Mouse (Mus musculus) heart, postnatal 14 days (tissue): ENCODE measurements around the gene Tab3. TPM values are rescaled to one million over a fixed set of nuclear protein-coding genes. Genes with fewer than 3 reads are reported as not detected.

Experiments
- DNase-seq, 2 experiments: peaks; one replicate each; pipeline ENCODE4 v3.0.0; 2021 to 2022
- intact Hi-C: fragments of 180-260 bp; cut with DNase I; formaldehyde crosslinking; loops from one replicate; pipeline ENCODE4 v1.15.1; 2025
- long read RNA-seq, 2 experiments: library from polyadenylated mRNA; stranded (forward); transcript quantifications; one replicate each; pipeline ENCODE4 v2.0.0; 2021
- microRNA-seq, 2 experiments: library from miRNA; unstranded; fragments of <30 nt; microRNA quantifications; one replicate each; pipeline ENCODE4 v1.2.0; 2021 to 2022
- total RNA-seq, 2 experiments: library from RNA; stranded (reverse); gene quantifications; 2 replicates each; pipeline ENCODE4 v1.2.3; 2021

Tab3 gene
- total RNA-seq: 1 to 10 TPM; 7.9 to 9.7 TPM
- long read RNA-seq, experiment 1, partial matches to known transcripts: 0 of 1 reads
- long read RNA-seq, experiment 1, other reads (novel, unspliced or antisense): 1 of 1 reads
- long read RNA-seq, experiment 2, full-length matches to known transcripts: 1 of 2 reads
- long read RNA-seq, experiment 2, partial matches to known transcripts: 1 of 2 reads
- long read RNA-seq, experiment 2, other reads (novel, unspliced or antisense): 0 of 2 reads

DNA sequence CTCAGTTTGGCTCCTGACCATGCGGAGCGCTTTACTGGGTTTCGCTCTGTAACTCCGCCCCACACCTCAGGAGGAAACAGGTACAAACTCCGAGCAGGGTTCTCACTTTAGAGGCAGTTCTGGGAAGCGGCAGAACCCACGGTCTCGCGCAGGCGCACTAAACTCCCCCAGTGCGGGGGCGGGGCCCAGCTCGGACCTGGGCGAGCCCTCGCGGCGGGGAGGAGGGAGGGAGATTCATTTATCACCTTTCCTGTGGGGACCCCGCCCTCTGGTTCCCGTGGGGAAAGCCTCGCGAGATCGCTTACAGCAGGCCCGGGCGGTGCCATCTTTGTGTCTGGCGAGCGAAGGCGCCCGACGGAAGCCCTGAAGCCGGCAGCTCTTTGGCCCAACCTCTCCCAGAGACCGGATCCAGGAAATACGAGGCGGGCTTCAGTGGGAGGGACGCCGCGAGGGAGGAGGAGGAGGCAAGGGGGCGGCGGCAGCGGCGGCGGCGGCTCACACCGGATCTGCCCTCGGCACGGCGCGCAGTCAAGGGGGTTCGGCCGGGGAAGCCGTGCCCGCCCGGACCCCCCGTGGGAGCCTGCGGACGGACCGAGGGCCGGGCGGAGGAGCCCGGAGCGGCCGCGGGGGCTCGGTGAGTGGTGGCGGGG is at the start of gene Tab3:
Tab3 (plus strand) TSS at position 491 of the 650 bp plus-strand sequence.
- intact Hi-C loops: no loop called here
- peak; percentile 92 to 93 for DNase-seq

DNA sequence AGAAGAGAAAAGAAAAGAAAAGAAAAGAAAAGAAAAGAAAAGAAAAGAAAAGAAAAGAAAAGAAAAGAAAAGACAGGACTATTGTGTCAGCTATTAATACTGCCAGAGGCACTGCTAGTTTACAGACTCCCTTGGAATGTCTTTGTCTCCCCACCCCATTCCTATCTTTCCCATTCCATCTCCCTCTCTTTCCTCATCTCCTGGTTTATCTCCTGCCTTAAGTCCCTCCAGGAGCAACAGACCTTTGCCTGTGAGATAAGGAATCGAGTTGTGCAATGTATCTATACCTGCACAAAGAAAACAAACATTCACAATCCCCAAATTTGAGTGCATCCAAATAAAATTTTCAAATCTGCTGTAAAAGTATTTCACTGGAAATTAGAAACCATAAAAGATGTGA is 48.3 kb upstream of the Tab3 start:
- intact Hi-C loops: no loop called here
- no peak for DNase-seq

DNA sequence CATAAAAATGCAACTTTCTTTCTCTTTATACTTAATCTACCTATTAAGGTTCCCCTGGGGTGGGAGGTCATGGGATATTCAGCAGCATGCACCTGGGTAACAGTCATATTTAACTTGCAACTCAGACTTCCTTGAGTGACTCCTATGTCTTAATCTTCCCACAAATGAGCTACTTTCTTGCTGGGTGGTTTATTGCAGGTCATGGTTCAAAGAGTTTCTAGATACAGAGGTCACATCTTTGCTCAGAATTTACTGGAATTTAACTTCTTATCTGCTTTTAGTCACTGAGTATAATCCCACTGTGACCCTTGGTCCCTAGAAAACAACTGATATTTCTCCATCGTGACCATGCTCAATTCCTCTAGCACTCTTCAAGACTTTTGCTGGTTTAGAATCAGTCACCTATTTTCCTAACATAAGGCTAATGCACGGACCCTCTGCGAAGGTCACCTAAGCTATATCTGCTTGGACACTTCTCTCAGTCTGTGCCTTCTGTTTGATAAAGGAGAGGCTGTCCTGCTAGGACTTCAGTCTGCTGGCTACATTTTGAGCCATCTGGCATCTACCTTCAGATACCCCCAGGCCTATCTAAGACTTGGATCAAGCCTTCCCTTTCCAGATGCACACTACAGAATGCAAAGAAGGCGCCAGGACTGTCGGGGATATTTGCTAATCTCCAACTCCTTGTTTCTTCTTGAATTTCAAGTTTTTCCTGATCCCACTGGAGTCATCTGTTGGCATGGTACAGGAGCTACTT is 47.4 kb upstream of the Tab3 start:
- intact Hi-C loops: no loop called here
- no peak for DNase-seq

DNA sequence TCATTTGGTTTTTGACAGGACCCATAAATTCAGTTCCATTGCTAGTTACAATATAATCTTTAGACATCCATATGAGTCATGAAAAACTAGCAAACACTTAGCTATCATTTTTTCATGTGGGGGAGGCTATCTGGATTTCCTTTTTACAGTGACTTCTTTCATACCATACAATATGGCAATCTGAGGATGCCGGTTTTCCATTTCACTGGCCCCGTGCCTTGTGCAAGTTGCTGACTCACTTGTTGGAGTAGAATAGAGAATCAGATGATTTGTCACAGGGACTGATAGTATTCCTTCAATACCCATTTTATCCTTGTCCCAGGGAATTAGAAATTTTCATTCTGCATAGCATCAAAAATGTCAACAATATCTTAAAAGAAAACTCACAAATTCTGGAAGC is 14.9 kb upstream of the Tab3 start:
- no peak for DNase-seq
- intact Hi-C loops: no loop called here

DNA sequence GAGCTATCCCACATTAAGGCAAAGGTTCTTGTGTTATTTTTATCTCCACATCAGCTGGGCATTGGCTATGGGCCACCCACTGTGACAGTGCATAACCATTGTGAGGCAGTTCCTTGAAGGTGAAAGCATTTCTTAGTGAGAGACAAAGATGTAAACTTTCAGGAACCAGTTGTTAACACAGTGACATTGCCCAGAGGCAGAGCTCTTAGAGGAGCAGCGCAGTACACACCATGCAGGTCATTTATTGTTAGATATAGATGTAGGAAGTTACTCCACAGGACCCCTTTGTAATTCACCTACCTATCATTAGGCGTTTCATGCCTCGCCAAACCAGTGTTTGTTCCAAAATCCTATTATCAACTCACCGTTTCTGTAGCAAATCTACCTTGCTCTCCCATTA is 7.6 kb upstream of the Tab3 start:
- no peak for DNase-seq
- intact Hi-C loops: no loop called here

DNA sequence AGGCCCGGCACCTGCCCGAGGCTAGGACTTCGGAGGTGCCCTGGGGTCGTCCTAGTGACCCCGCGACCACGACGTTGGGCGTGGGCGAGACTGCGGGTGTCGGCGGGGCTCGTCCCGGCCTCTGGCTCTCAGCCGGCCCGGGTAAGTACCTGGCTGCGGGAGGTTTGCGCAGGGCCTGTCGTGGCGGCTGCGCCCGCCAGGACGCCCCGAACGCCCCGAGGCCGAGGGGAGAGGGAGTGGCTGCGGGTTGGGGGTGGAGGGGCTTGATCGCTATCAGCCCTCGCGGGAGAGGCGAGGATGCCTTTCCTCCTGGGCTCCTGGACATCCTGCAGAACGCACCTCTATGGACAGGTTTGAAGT is 340 bp downstream of the Tab3 start:
- DNase-seq: peak in 1 of 2 experiments; percentile 15
- intact Hi-C loops: no loop called here

DNA sequence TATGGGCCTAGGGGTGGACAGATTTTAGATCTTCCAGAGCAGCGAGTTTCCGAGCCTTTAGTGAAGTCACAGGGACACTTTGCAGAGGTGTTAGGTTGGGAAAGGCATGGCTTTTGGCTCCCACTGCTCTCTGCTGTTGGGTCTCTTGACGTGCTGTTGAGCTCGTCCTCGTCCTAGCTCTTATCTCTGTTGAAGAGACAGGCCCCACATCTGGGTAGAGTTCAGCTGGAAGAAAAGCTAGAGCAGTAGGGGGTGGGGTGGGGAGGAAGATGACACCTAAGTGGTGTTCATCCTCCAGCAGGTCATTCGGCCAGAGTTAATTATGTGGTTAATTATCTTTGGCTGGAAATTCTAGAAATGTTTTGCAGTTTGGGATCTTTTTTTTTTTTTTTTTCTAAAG is 2.5 kb downstream of the Tab3 start:
- intact Hi-C loops: no loop called here

DNA sequence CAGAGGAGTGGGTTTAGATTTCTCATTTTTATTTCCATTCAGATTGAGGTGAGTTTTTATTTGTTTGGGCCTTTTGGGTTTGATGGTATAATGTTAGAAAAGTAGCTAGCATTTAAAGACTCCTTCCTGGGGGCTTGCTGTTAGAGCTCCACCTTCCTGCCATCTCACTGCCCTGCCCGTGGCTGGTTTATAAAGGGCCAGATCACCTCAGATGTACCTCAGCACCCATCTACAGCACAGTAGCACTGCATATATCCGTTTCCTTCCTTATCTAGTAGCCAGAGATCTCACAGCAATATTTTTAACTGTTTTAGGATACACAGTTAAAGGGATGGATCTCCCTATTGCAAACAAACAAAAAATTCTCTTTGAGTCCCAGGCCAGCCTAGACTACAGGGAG is 6.9 kb downstream of the Tab3 start:
- intact Hi-C loops: no loop called here
- DNase-seq: no peak

More for the DNA sequence above, 2.5 kb downstream of the Tab3 start:
- DNase-seq: no peak

DNA sequence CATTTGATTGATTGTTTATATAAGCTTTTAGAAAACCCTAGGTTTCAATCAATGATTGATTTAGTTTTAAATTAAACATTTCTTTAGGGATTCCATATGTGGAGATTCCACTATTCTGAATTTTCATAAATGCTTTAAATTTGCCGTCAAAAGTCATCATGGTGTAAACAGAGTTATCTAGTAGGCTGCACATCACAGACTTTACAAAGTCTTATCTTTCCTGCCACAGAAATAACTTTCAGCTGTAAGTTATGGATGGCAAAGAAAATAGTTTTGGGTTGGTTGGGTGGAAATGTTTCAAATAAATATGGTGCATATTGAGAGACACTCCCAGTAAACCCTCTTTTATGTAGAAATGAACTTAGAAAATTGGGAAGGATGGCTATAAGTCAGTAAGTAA is 8.7 kb downstream of the Tab3 start:
- DNase-seq: no peak
- intact Hi-C loops: no loop called here

DNA sequence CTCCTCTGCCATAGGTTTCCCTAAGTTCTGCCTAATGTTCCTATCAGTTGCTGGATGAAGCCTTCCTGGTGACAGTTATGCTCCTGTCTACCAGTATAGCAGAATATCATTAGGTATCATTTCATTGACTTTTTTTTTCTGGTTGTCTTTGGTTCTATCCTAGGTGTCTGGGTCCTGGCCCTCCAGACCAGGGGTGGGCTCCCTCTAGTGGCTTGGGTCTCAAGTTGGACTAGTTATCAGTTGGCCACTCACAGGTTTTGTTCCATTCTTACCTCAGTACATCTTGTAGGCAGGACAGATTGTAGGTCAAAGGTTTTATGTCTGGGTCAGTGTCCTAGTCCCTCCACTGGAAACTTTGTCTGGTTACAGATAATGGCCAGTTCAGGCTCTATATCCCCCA is 11.8 kb downstream of the Tab3 start:
- intact Hi-C loops: no loop called here
- no peak for DNase-seq

DNA sequence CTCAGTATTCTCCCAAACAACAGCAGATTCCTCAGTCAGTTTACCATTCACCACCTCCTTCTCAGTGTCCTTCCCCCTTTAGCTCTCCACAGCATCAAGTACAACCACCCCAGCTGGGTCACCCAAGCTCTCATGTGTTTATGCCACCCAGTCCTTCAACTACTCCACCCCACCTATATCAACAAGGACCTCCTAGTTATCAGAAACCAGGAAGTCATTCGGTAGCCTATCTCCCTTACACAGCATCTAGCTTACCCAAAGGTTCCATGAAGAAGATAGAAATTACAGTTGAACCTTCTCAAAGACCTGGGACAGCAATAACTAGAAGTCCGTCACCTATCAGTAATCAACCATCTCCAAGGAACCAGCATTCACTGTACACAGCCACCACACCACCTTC is 40.9 kb downstream of the Tab3 start:
- DNase-seq: no peak
- intact Hi-C loops: no loop called here

DNA sequence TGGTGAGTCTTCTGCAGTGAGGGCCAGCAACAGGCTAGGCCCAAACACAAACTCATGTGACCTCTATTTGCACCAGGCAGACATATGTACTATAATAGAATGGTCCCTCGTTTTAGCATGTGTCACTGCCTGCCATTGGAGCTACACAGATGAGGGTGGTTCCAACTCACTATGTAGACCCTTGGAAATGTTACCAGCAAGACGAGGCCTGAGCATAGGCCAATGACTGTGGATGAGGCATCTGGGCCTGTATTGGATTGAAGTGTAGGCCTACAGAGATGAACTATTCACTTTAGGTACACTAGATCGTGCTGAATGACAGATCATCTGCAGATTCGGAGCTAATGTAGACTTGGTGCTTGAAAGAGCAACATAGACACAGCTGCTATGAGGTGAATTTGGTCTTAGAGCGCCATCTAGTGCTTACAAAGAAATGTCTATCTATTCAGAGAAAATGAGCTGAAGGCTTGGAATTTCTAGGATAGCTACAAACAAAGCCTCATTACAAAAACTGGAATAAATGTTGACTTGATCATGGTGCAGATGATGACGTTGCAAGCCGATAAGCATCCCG is 72.5 kb downstream of the Tab3 start:
- peak in 1 of 2 experiments; percentile 15 for DNase-seq
- intact Hi-C loops: loop anchor here (5.0 to 10.0 kb wide), 2 partner anchors 149 to 1041 kb away; no protein-coding TSS in a partner anchor

DNA sequence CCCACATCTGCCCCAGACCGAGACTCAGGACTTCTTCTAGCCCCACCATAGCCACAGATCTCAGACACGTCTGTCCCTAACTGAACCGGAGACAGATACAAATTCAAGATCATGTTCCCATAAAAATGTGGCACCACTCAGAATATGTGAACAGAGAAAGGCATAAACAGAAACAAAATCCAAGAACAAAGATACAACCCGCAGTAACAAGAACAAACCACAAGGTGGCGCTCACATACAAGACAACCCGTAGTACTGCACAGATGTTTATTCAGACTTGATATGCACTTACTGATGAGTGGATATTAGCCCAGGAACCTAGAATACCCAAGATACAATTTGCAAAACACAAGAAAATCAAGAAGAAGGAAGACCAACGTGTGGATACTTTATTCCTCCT is 103.0 kb downstream of the Tab3 start:
- DNase-seq: peak; percentile 13 to 38
- intact Hi-C loops: loop anchor here (2.0 kb wide), 2 partner anchors 202 to 242 kb away; no protein-coding TSS in a partner anchor

DNA sequence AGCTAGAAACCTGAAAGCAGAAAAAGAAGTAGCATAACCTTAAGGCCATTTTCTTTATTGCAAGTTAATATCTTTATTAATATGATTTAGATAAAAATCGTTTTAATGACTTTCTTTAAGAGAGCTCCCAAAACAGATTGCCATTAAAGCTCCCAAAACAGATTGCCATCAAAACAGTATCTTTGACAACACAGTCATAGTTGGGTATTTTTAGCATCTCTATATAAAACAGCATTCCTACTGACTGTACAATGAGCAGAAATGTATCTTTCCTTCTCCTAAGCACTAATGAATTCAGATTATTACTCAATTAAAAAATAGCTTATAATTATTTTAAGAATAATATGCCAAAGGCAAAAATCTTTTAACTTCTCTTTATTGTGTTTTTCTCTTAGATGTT is 108.3 kb downstream of the Tab3 start:
- intact Hi-C loops: no loop called here
- no peak for DNase-seq

DNA sequence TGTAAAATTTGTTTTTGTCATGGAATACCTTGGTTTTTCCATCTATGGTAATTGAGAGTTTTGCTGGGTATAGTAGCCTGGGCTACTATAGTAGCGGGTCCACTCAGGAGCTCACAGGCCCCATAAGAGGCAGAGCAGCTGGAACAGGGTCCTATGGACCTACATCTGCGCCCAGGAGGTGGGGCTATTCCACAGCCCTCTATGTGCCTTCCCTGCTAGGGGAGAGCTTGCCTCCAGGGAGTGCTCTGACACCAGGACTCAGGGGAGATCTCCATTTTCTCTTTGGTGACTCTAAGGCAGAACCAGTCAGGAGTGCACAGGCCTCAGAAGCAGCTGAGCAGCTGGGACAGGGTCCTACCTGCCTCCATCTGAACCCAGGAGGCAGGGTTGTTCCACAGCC is 109.9 kb downstream of the Tab3 start:
- DNase-seq: no peak
- intact Hi-C loops: no loop called here

Small RNA genes within 50 kb of the gene (microRNA-seq; reads per million reads assigned to microRNA genes)
- 0 reads per million in 2 experiments for gene Gm44378

Other genes with a start within 250 kb of the Tab3 start
- 10 to 100 TPM; 24.9 to 34.1 TPM for gene Gk, start 202.8 kb downstream of the Tab3 start, total RNA-seq